Mouse (Mus musculus): ENCODE measurements around the gene Sergef.

Gene Sergef

DNA sequence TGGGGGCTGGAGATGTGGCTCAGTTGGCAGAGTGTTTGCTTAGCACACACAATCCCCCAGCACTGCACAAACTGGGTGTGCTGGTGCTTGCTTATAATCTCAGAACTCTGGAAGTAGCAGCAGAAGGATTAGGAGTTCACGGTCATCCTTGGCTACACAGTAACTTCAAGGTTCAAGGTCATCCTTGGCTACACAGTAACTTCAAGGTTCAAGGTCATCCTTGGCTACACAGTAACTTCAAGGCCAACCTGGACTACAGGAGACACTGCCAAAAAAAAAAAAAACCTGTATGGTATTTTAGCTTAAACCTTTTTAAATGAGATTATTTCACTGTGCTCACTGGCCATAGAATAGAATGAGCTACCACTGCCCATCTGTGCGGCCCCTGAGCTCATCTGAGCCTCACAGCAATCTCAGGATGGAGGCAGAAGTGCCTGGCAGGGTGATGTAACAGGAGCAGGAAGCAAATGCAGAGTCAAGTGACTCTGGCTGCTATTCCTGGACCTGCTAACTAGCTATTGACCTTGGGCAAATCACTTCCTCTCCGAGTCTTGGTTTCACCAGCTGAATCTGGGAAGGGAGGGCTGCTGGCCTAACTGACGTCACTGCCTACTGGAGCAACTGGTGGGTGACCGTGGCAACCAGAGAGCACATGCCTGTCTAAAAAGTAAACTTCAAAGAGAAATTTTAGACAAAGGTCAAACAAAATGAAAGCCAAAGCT lies 24.2 kb downstream of the Sergef start:
- DNase-seq: peak; percentile 31

DNA sequence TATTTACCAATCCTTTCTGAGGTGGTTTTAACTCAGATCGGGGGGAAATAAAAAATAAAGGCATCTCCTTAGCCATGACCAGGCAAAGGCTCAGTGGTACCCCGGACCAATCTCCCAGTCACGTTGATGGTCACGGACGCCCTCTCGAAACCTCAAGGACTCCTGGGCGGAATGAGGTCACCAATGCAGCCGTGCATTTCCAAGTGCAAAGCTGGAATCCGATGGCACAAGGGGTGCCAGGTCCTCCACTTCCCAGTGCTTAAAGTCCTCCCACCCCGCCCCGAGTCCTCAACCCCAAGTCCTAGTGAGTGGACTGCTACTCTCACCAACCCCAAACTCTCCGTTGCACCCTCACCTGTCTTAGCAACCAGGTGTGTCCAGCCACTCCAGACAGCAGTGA lies 25.3 kb downstream of the Sergef start:
- no peak for DNase-seq

GRCm38 (mm10) chr7:46613091-46613490 lies 26.5 kb downstream of the Sergef start:
- peak; percentile 66 for DNase-seq

DNA sequence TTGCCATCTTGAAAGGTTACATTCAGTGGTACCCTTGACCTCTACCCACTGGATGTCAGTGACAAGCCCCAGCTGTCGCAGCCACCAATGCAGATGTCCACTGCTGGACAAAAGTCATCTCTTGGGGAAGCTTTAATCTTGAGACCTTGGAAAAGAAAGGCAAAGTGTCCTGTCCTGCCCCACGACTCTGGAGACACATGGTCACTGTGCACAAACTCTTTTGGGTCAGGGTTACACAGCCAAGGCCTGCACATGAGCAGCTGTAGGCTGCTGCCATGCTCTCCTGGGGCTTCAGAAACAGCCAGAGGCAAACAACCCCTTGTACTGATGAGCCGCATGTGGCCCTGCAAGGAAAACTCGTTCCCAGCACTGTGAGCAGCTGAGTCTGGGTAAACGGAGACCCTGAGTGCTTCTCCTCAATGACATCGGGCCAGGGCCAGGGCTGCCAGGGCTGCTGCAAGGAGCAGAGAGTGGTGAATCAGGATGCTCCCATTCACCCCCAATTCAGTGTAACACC lies 27.1 kb downstream of the Sergef start:
- DNase-seq: no peak

DNA sequence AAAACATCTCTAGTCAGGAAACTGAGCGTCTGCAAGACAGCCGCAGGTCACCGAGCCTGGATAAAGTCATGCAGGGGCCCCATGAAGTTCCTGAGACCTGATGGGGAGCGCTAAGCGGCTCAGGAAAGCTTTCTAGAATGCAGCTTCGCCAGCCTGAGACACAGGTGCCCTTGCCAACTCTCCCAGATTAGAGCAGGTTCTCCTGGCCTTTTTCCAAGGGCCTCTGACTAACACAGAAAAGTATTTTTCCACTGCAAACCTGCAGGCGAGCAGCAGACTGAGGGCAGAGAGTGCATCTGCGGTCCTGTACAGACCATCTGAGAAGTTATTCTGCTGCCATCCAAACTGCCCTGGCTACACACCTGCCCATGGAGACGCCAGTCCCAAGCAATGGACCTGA lies 27.6 kb downstream of the Sergef start:
- peak; percentile 95 for DNase-seq

GRCm38 (mm10) chr7:46609317-46609716 lies 30.3 kb downstream of the Sergef start:
- DNase-seq: peak; percentile 67

DNA sequence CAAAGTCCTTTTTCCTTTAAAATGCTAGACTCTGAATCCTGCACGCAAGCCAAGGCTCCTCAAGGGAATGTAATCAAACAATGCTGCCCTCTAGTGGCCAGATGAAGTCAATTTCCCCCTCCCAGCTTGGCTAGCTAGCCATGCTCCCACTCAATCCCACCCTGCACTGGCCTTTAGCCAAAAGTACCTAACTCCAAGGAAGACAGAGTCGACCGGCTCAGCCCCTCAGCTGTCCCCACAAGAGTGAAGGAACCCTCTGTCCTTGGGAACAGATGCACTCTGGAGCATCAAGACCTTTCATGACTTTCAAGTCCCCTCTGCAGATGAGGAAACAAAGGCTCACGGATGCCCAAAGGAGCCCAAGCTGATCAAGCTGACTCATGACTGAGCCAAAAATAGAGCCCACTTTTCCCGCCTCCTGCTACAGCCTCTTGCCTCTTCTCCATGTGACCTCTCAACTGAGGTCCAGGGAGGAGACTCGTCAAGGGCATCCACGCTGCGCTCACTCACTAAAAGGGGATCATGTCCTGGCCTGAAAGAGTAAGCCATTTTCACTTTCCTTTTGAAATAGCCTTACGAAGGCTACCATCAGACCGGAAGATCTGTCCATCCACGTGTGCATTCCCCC lies 32.1 kb downstream of the Sergef start:
- peak; percentile 90 for DNase-seq

DNA sequence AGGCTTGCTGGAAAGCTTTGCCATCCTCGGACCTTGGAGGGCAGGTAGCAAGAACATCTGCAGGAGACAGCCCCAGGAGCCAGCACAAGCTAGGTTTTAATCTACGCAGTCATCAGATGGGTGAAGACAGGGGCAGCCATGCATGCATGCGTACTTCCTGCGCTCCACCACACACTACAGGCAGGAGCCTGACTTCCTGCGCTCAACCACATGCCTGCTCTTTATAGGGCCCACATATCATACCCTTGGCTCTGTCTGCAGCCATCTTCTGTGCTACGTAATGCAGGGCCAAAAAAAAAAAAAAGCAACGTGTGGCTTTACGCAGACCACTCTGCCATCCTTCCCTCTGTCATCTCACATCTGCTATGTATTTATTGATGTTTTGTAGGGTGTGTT lies 32.6 kb downstream of the Sergef start:
- no peak for DNase-seq

GRCm38 (mm10) chr7:46606391-46607030 lies 33.1 kb downstream of the Sergef start:
- peak; percentile 97 for DNase-seq

DNA sequence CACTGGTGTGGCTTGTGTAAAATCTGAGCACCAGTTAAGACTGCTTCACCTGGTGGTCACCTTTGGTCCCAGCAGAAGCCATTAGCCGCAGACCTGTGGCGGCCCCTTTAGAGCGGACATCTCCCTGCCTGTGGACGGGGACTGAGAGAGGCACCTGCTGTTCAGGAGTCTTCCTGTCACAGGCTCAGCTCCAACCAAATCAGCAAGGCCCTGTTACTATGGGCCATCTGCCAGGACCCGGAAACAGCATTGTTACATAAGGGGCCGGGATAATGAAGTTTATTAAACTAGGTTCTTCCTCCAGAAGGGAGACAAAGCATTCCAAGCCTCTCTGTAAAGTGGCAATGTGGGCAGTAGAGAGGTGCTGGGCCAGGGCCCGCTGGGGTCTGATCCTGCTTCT lies 36.6 kb downstream of the Sergef start:
- DNase-seq: peak; percentile 98

GRCm38 (mm10) chr7:46602079-46602478 lies 37.5 kb downstream of the Sergef start:
- no peak for DNase-seq

- DNase-seq: no peak
These were observed 38.5 kb downstream of the Sergef start for GRCm38 (mm10) chr7:46601097-46601496.

- DNase-seq: no peak
These were observed 42.6 kb downstream of the Sergef start for GRCm38 (mm10) chr7:46597006-46597405.

- no peak for DNase-seq
These were observed 48.1 kb downstream of the Sergef start for GRCm38 (mm10) chr7:46591546-46591945.

- no peak for DNase-seq
These were observed 50.4 kb downstream of the Sergef start for GRCm38 (mm10) chr7:46589181-46589580.

DNA sequence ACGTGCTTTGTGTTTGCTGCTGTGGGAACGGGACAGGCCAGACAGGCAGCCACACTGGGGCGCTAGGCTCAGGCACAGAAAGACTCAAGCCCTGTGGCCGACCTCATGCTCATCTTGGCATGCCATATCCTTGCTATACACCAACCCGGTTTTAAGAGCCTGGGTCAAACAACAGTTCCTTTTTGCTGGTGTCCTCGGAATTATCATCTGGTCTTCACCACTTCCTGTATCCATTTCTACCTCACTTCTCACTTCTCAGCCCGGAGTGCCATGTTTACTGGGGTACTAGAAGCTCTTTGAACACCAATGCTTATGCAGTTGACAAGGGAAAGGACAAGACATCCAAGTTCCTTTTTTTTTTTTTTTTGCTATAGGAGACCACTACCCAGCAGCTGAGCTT lies 51.6 kb downstream of the Sergef start:
- no peak for DNase-seq

DNA sequence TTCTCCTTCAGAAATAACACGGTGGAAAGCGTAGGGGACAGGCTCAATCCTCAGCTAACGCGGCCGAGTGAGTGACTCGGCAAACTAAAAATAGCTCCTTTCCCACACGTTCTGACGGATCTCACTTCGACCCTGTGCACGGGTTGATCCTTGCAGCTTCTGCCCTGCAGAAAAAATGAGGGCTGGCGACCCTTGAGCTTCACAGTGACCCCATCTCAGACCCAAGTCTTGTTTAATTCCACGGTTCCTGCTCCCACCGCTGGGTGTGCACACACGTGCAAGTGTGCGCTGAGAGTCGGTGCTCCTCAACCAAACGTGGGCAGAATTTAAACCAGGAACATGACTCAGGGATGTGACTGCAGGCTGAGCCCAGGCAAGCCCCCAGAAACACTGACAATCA lies 52.1 kb downstream of the Sergef start:
- DNase-seq: no peak

DNA sequence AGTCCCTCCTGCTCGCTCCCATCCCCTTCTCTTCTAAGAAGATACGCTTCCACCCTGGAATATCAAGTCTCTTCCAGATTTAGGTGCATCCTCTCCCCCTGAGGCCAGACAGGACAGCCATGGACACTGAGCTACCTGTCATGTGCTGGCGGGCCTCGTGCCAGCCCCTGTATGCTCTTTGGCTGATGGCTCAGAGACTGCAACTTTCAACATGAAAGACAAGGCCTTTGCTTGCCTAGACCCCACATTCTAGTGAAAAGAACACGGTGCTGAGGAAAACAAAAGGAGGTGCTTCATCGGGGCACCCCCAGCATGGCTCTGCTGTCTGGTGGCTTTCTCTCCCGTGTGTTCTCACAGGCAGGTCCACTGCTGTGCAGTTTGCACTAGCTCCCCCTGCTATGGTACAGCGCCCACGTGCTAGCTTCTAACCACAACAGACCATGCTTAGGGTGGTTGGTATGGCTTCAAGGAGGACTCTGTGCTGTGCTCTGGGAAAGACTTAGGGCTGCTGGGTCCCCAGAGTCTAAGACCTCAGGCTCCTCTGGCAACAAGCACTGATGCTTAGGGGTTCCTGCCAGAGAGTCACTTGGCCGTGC lies 52.9 kb downstream of the Sergef start:
- DNase-seq: peak; percentile 67

- DNase-seq: no peak
These were observed 56.9 kb downstream of the Sergef start for GRCm38 (mm10) chr7:46582750-46583149.

DNA sequence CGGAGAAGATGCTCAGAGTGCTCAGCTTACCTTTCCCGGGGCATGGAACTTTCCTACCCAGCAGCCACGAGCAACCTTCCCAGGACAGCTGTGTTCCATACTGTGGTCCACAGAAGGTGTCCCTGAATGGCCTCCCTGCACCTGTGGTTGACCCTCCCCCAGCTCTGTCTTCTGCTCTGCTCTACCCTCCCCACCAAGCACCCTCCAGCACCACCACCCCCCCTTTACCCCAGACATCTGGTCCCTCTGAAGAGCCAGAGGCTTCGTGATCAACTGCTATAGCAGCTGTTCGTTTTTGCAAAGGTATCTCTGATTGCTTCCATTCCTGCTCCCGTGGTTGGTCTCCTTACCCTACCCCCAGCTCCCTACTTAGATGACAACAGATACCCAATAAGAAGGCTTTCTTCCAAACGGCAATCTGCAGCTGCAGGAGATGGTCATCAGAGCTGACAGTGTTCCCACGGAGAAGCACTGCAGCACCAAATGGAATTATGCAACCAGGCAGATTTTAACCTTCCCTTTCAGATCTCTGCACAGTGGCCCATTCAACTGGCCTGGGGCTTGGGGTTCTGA lies 58.2 kb downstream of the Sergef start:
- no peak for DNase-seq

GRCm38 (mm10) chr7:46578091-46578490 lies 61.5 kb downstream of the Sergef start:
- no peak for DNase-seq

DNA sequence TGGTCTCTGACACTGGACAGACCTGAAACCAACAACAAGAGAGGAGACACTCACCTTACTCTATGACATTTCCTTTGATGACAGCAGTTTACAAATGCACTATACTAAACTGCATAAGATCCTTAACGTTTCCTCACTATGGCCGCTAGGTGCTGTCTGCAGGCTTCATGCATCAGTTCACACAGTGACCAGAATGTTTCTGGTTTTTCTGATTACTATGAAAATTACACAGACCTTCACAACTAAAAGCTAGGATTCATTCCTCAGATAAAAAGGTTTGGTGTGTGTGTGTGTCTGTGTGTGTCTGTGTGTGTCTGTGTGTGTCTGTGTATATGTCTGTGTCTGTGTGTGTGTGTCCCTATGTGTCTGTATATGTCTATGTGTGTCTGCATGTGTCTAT lies 63.7 kb downstream of the Sergef start:
- DNase-seq: no peak

Data from cerebellum, adult 9-10 months (tissue).